Mouse (Mus musculus): ENCODE measurements around the gene Gm12166. TPM values are rescaled to one million over a fixed set of nuclear protein-coding genes. Genes with fewer than 3 reads are reported as not detected.

Gm12166 gene
- polyA plus RNA-seq, 1 experiment from 2014 or later: 4.1 TPM

DNA sequence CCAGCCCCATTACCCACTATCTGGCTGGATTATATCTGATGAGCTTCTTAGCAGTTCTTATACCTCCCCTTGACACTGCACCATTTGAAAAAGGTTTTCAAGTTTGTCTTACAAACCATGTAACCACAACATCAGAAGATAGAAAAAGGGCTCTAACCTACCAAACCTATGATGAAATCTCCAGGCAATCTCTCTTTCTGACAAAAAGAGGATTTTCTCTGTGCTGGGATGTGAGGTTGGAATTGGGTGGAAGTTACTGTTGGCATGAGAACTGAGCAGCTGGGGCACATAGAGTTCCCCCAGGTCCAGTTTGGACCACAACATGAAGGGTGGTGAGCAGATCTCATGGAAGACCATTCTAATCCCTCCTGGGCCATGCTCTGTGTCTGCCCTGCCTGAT lies 30.3 kb downstream of the Gm12166 start:
- no peak for ATAC-seq (ENCODE audit: low read depth)
- H3K4me3 ChIP-seq (ENCODE audit: low read depth, low read length): no peak overlapping the region
- no peak overlapping the region for H3K9ac ChIP-seq (ENCODE audit: low read depth, low read length)
- no peaks in the 10 kb centered on the region for H3K27me3 ChIP-seq (replicated peaks; ENCODE audit: control insufficient read depth, insufficient read depth, low read length)
- no peak overlapping the region for H3K27ac ChIP-seq (replicated peaks; ENCODE audit: low read depth, low read length)
- no peaks in the 10 kb centered on the region for H3K9me3 ChIP-seq (ENCODE audit: control insufficient read depth, low read length)
- H3K4me2 ChIP-seq (ENCODE audit: low read depth, low read length): no peak overlapping the region
- no peaks in the 10 kb centered on the region for H3K36me3 ChIP-seq (ENCODE audit: control insufficient read depth, insufficient read depth, low read length)
- DNase-seq (ENCODE audit: low spot score): no peak
- H3K4me1 ChIP-seq (ENCODE audit: control insufficient read depth, insufficient read depth, low read length): no peaks in the 10 kb centered on the region

GRCm38 (mm10) chr11:46020246-46020645 lies 31.9 kb downstream of the Gm12166 start:
- WGBS: 57% methylated on average over 1 of the region's 1 CpGs

GRCm38 (mm10) chr11:46016061-46016460 lies 36.1 kb downstream of the Gm12166 start:
- DNase-seq (ENCODE audit: low spot score) (peak; percentile 81), ATAC-seq (ENCODE audit: low read depth) (no peak)
- Histone ChIP-seq H3K4me2 (ENCODE audit: low read depth, low read length) (no peak overlapping the region), H3K36me3 (ENCODE audit: control insufficient read depth, insufficient read depth, low read length) (no peaks in the 10 kb centered on the region), H3K9ac (ENCODE audit: low read depth, low read length) (no peak overlapping the region), H3K4me3 (ENCODE audit: low read depth, low read length) (no peak overlapping the region), H3K27me3 (replicated peaks; ENCODE audit: control insufficient read depth, insufficient read depth, low read length) (no peaks in the 10 kb centered on the region), H3K9me3 (ENCODE audit: control insufficient read depth, low read length) (no peaks in the 10 kb centered on the region), H3K4me1 (ENCODE audit: control insufficient read depth, insufficient read depth, low read length) (no peaks in the 10 kb centered on the region), H3K27ac (replicated peaks; ENCODE audit: low read depth, low read length) (no peak overlapping the region)
- 20% methylated on average over 6 of the region's 6 CpGs for WGBS

More at GRCm38 (mm10) chr11:46020246-46020645, 31.9 kb downstream of the Gm12166 start:
- no peak for DNase-seq (ENCODE audit: low spot score)
- Histone ChIP-seq H3K4me2 (ENCODE audit: low read depth, low read length) (no peak overlapping the region), H3K27me3 (replicated peaks; ENCODE audit: control insufficient read depth, insufficient read depth, low read length) (no peaks in the 10 kb centered on the region), H3K36me3 (ENCODE audit: control insufficient read depth, insufficient read depth, low read length) (no peaks in the 10 kb centered on the region), H3K9me3 (ENCODE audit: control insufficient read depth, low read length) (no peaks in the 10 kb centered on the region), H3K27ac (replicated peaks; ENCODE audit: low read depth, low read length) (no peak overlapping the region), H3K4me3 (ENCODE audit: low read depth, low read length) (no peak overlapping the region), H3K4me1 (ENCODE audit: control insufficient read depth, insufficient read depth, low read length) (no peaks in the 10 kb centered on the region), H3K9ac (ENCODE audit: low read depth, low read length) (no peak overlapping the region)
- ATAC-seq (ENCODE audit: low read depth): no peak

Small RNAs within 50 kb of the gene (microRNA-seq; reads per million reads assigned to microRNA genes)
- not detected for gene Mir8100 (ENCODE audit: borderline number of aligned reads)

Other genes starting within 250 kb of the Gm12166 start
- gene Clint1, start 200.3 kb downstream of the Gm12166 start, polyA plus RNA-seq (2014; fragmentation: Nextera tagmentation; extraction: Ambion mirVana): 79.1 and 81.0 TPM in 2 replicates
- 8.3 TPM in 2 replicates for gene Lsm11, start 107.4 kb downstream of the Gm12166 start, polyA plus RNA-seq (2014; fragmentation: Nextera tagmentation; extraction: Ambion mirVana)
- gene Thg1l, start 96.8 kb downstream of the Gm12166 start, polyA plus RNA-seq (2014; fragmentation: Nextera tagmentation; extraction: Ambion mirVana): 9.6 and 10.9 TPM in 2 replicates
- gene Sox30, start 72.0 kb downstream of the Gm12166 start, polyA plus RNA-seq (2014; fragmentation: Nextera tagmentation; extraction: Ambion mirVana): 0.21 and 0.24 TPM in 2 replicates
- gene Adam19, start 3.7 kb upstream of the Gm12166 start, polyA plus RNA-seq (2014; fragmentation: Nextera tagmentation; extraction: Ambion mirVana): 15.2 and 17.6 TPM in 2 replicates
- 1.8 and 2.1 TPM in 2 replicates for gene Nipal4, start 114.2 kb upstream of the Gm12166 start, polyA plus RNA-seq (2014; fragmentation: Nextera tagmentation; extraction: Ambion mirVana)
- gene Fndc9, start 183.2 kb upstream of the Gm12166 start, polyA plus RNA-seq (2014; fragmentation: Nextera tagmentation; extraction: Ambion mirVana): 0.20 and 0.45 TPM in 2 replicates

Measured in embryonic facial prominence, embryonic 14.5 days (tissue).